Mouse (Mus musculus) layer of hippocampus, adult 2 months (tissue): ENCODE results near the gene Cnfn. TPM values are rescaled to one million over a fixed set of nuclear protein-coding genes. Genes with fewer than 3 reads are reported as not detected.

Experiments
- DNase-seq, 2 experiments: peaks; one replicate each; pipeline ENCODE4 v3.0.0; 2022; ENCODE audit warnings: low spot score in 2 of 2
- H3K27ac ChIP-seq: fragments of 200-600 bp; 2 replicates; pipeline ENCODE4 v1.8.1; 2022
- H3K4me3 ChIP-seq: fragments of 200-600 bp; 2 replicates; pipeline ENCODE4 v1.8.1; 2022; ENCODE audit warnings: mild to moderate bottlenecking
- CTCF ChIP-seq: fragments of 200-600 bp; conservative IDR thresholded peaks from 2 replicates; pipeline ENCODE4 v1.8.1; 2022; ENCODE audit warnings: antibody characterized with exemption, mild to moderate bottlenecking, moderate library complexity
- total RNA-seq, 2 experiments: library from RNA; stranded (reverse); gene quantifications; 2 replicates each; pipeline ENCODE4 v1.2.3; 2021

Cnfn gene
- total RNA-seq, 2 experiments from 2014 or later, result not detected

DNA sequence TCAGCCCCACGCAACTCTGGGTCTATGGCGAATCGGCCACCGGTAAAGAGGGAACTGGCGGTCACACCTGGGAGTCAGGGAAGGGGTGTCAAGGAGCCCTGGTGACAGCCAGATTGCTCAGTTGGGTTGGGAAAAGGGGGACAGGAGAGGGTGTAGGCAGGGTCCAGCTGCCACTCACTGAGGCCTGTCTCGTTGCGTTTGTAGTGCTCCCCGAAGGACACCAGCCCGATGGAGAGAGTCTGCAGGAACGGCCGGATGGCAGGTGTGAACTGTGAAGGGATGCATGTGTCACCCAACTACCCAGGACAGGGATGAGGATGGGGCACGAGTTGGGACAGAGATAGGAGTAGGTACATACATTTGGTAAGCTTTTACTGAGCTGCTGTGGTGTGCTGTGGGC, 15.7 kb upstream of the Cnfn start:
- no peak overlapping the region for H3K4me3 ChIP-seq
- TF ChIP-seq CTCF, result no peak
- no peak for DNase-seq
- H3K27ac ChIP-seq, result peak overlapping the region; percentile 37; the same call in 1 of the 2 replicates

DNA sequence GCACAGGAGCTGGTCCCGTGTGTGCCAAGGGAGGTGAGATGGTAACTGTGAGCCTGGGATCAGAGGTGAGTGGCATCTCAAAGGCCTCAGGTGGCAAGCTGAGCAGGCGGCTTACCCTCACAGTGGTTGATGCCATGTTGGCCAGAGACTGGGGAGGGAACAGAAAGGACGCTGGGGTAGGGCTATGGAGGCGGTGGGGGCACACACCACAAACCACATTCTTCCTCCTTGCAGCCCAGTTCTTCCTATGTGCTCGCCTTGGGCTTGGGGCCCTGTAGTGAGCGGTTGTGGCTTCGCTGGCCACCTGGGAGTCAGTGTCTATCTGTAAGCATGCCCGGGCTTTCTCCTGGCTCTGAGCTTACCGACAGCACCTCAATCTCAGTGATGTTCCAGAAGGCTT, 15.3 kb upstream of the Cnfn start:
- DNase-seq, result no peak
- H3K4me3 ChIP-seq, result no peak overlapping the region
- TF ChIP-seq CTCF, result no peak
- H3K27ac ChIP-seq, result no peak overlapping the region

DNA sequence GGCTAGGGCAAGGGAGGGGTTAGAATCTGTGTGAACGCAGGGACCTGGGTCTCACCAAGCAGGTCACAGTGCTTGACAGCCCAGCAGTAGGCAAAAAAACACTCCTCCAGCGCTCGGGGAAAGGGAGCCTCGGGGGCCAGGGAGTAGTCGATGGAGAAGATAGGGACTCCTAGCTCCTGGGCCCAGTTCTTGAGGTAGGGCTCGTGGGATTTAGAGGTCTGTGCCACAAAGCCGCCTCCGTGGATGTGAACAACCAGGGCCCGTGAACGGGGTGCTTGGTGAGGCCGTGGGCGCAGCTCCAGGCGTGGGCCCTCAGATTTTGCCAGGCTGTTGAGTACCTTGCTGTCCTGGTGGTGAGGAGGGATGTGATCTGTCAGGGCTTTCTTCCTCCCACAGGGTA, 14.8 kb upstream of the Cnfn start:
- DNase-seq, result no peak
- TF ChIP-seq CTCF, result no peak
- no peak overlapping the region for H3K4me3 ChIP-seq
- H3K27ac ChIP-seq, result no peak overlapping the region

- no peak for DNase-seq
- TF ChIP-seq CTCF, result no peak
- no peak overlapping the region for H3K4me3 ChIP-seq
- no peak overlapping the region for H3K27ac ChIP-seq
Observed at GRCm38 (mm10) chr7:25383891-25384290, 14.4 kb upstream of the Cnfn start.

DNA sequence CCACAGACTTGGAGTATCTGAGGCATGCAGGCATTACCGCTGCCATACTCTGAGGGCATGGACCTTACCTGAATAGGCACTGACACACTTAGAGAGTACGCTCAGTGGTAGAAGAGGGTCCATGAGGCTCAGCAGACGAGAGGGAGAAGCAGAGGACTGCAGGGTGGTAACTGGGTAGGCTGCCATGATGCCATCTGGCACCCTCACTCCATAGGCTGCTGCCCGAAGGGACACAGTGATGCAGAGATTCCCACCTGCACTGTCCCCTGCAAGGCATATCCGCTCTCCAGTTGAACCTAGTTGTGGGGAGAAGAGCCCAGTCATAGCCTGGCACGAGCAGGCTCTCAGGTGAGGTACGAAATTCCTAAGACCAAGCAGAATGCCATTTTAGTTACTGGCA, 13.9 kb upstream of the Cnfn start:
- H3K4me3 ChIP-seq, result no peak overlapping the region
- no peak for TF ChIP-seq CTCF
- DNase-seq, result no peak
- no peak overlapping the region for H3K27ac ChIP-seq

DNA sequence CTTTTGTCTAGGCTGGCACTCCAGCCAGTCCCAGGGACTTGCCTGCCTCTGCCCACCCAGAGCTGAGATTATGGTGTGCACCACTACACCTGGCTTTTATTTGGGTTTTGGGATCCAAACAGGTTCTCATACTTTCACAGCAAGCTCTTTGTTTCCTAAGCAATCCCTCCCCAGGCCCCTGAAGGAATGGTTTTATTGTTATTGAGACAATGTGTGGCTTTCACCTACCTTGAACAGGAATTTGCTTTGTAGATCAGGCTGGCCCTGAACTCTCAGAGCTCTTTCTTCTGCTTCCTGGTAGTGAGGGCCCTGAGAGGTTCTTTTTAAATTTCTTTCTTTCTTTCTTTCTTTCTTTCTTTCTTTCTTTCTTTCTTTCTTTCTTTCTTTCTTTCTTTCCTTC, 13.0 kb upstream of the Cnfn start:
- TF ChIP-seq CTCF, result no peak
- Histone ChIP-seq H3K4me3 (no peak overlapping the region), H3K27ac (no peak overlapping the region)
- DNase-seq, result no peak

DNA sequence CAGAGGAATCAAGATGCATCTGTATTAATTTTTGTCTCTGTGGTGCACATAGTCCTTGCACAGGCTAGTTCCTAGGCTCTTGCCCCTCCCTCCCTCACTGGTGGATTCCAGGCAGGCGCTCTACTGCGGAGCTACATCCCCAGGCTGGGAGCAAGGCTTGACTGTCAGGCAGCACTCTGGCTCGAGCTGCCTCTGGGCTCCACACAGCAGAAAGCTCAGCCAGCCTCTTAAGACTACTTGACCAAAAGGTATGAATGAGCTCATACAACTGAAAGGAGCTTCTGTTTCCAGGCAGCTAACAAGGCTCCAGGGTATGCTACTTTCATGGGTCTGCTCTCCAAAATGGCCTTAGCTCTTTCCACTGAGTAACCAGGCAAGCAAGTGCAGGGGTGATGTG, 11.8 kb upstream of the Cnfn start:
- no peak for TF ChIP-seq CTCF
- no peak for DNase-seq

GRCm38 (mm10) chr7:25380392-25381283, 11.1 kb upstream of the Cnfn start:
- no peak for TF ChIP-seq CTCF
- no peak for DNase-seq
- Histone ChIP-seq H3K4me3 (no peak overlapping the region), H3K27ac (no peak overlapping the region)

More for the DNA sequence above, 11.8 kb upstream of the Cnfn start:
- Histone ChIP-seq H3K27ac (no peak overlapping the region), H3K4me3 (no peak overlapping the region)

DNA sequence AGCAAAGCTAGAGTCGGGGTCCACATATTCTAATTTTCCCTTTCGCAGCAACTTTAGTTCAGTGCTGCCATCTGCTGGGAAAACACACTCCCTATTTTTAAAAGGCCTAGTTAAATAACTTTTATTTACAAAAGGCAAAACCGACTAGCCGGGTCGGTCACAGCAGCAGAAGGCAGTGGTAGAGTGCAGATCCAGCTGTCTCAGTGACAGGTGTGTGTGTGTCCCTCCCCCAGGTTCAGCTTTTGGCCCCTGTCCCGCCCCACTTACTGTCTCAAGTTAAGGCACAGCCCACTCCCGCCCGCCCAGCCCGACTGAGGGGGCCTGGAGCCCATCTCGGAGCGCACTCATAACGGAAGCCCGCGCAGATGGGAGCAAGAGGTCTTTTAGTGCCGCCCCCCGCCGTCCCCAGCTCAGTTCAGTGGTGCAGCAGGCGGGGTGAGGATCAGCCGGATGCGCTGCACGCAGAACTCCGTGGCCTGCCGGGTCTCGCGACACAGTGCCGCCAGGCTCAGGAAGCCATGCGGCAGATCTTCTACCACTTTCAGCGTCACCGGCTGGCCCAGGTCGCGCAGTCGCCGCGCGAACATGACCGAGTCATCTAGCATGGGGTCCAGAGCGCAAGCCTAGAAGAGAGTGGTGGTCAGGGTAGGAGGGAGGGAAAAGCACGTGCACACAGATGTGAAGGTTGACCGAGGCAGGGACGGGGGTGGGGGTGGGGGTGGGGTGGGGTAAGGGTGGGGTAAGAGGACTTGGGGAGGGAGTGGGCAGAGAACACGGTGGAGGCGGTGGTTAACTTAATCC, 10.2 kb upstream of the Cnfn start:
- peak; percentile 77 for TF ChIP-seq CTCF
- peak overlapping the region; percentile 40; the same call in 1 of the 2 replicates for H3K27ac ChIP-seq
- peak overlapping the region; percentile 52 for H3K4me3 ChIP-seq
- DNase-seq, result peak in 1 of 2 experiments; percentile 60

- TF ChIP-seq CTCF, result no peak
- H3K27ac ChIP-seq, result no peak overlapping the region
- no peak overlapping the region for H3K4me3 ChIP-seq
- no peak for DNase-seq
Observed at GRCm38 (mm10) chr7:25378181-25379100, 8.9 kb upstream of the Cnfn start.

DNA sequence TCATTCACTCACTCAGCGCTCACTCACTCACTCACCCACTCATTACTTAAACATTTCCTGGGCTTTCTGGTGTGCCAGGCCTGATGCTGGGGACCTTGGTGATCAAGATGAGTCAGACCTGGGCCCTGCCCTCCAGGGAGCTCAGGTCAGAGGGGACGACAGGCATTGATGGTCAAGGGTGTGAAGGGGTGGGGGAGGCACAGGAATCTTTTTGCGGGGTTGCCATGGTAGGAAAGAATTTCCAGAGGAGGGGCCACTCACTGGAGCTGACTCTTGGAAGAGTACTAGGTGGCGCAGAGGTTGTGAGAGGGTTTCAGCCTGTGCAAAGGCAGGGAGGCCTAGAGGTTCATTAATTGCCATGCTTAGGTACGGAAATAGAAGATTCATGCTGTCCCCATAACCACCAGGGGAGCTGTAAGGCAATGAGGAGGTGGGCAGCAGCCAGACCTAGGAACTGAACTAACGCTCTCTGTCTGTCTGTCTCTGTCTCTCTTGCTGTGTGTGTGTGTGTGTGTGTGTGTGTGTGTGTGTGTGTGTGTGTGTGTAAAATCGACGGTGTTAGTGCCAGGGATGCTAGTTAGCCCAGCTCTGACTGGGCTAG, 7.7 kb upstream of the Cnfn start:
- no peak for DNase-seq
- Histone ChIP-seq H3K27ac (peak overlapping the region; percentile 76), H3K4me3 (peak overlapping the region; percentile 67)
- peak; percentile 62 for TF ChIP-seq CTCF

DNA sequence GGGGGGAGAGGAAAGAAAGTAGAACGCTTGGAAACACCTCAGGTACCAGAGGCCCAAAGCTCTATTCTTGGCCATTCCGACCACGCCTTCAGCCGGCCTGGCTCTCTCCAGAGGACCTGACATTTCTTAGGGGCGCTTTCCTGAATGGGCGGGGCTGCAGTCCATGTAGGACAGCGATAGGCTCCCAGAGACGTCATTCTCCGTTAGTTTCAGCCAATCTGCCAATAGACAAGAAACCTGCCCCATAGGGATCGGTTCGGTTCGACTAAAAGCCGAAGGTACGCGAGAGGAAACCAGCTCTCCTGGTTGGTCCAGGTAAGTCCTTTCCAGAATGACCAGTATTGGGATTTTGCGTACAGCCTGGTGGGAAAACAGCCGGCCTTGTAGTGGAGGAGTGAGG, 7.0 kb upstream of the Cnfn start:
- Histone ChIP-seq H3K27ac (peak overlapping the region; percentile 76), H3K4me3 (peak overlapping the region; percentile 67)
- peak; percentile 83 to 92 for DNase-seq
- TF ChIP-seq CTCF, result no peak; the same call in 1 of the 2 replicates
